Mouse (Mus musculus) heart, embryonic 13.5 days (tissue): ENCODE measurements around the gene Hist1h3e. TPM values are rescaled to one million over a fixed set of nuclear protein-coding genes. Genes with fewer than 3 reads are reported as not detected.
"Not testable (repeated sequence)": the region's sequence is repeated elsewhere in the genome, so short reads cannot be mapped to it uniquely, and the experiment has no call there.

Experiments used
- ATAC-seq: fragments of 200-750 bp; cut with Nextera tagmentation; 2 replicates; pipeline ENCODE4 v1.8.0; 2017; ENCODE audit warnings: moderate TSS enrichment; ENCODE audit not compliant: insufficient number of reproducible peaks, low FRiP score, low TSS enrichment; ENCODE audit errors: extremely low read depth
- H3K27ac ChIP-seq: fragments of 300-500 bp; sonication (generic); replicated peaks from 2 replicates; pipeline ENCODE4 v1.5.1; 2015; ENCODE audit warnings: moderate library complexity, mild to moderate bottlenecking, inconsistent platforms
- H3K27me3 ChIP-seq: fragments of 300-500 bp; sonication (generic); replicated peaks from 2 replicates; pipeline ENCODE4 v1.6.1; 2015; ENCODE audit warnings: mild to moderate bottlenecking, inconsistent platforms
- H3K36me3 ChIP-seq: fragments of 300-500 bp; sonication (generic); 2 replicates; pipeline ENCODE4 v1.6.1; 2015; ENCODE audit warnings: mild to moderate bottlenecking, inconsistent platforms
- H3K4me1 ChIP-seq: fragments of 300-500 bp; sonication (generic); 2 replicates; pipeline ENCODE4 v1.6.1; 2015; ENCODE audit warnings: inconsistent platforms
- H3K4me2 ChIP-seq: fragments of 300-500 bp; sonication (generic); 2 replicates; pipeline ENCODE4 v1.6.1; 2015; ENCODE audit warnings: inconsistent platforms, mild to moderate bottlenecking, moderate library complexity
- H3K4me3 ChIP-seq: fragments of 300-500 bp; sonication (generic); 2 replicates; pipeline ENCODE4 v1.5.1; 2015; ENCODE audit warnings: moderate library complexity, mild to moderate bottlenecking, inconsistent platforms
- H3K9ac ChIP-seq: fragments of 300-500 bp; sonication (generic); 2 replicates; pipeline ENCODE4 v1.6.1; 2015; ENCODE audit warnings: inconsistent platforms, mild to moderate bottlenecking, moderate library complexity
- H3K9me3 ChIP-seq: fragments of 300-500 bp; sonication (generic); 2 replicates; pipeline ENCODE4 v1.6.1; 2016; ENCODE audit warnings: inconsistent platforms
- WGBS: fragments of 180-500 bp; shearing (Covaris S2); methylation state at CpG from one replicate; pipeline ENCODE4 v1.1.7; 2015; ENCODE audit warnings: mixed read lengths; 5-methylcytosine and 5-hydroxymethylcytosine counted together
- polyA plus RNA-seq: library from polyadenylated mRNA; unstranded; fragments of >200 nt; fragmentation: Nextera tagmentation; extraction: Ambion mirVana; gene quantifications from 2 replicates; pipeline ENCODE4 v1.2.1, GENCODE M21; 2015

Gene Hist1h3e
- polyA plus RNA-seq, 1 experiment from 2014 or later: 1.5 TPM

DNA sequence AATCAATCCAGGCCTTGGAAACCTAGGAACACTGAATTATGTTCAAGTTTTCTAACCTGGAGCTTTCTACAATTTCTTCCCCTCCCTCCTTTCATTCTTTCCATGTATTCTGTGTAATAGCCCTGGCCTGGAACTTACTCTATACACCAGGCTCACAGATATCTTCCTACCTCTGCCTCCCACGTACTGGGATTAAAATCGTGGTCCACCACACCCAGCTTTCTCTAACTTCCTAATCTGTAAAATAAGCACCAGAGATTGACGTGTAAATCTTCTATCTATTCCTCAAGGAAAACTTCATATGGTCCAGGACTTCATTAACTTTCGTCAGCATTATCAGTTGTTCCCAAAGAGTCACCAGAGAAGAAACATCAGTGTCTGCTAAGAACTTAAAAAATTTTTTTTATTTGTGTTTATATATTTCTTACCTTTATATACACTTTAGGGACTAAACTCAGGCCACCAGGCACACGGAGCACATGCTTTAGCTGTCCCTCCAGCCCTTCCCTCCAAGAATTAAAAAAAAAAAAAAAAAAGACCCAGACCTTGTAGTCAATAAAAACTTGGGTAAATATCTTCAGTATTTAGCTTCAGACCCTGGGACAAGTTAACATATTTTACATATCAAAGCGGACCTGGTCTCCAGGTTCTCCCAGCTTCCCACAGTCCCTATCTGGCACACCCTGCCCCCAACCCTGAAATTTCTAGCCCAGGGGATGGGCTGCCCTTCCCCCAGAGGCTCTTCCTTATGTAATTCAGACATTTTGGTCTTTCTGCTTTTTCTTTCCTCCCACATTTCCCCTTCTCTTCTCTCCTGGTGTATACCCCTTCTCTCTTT is 20.3 kb upstream of the Hist1h3e start:
- H3K27me3 ChIP-seq: no peaks in the 10 kb centered on the region
- peak overlapping the region; percentile 86 for H3K27ac ChIP-seq
- H3K4me2 ChIP-seq: peak overlapping the region; percentile 94
- H3K36me3 ChIP-seq: no peaks in the 10 kb centered on the region
- no peaks in the 10 kb centered on the region for H3K9me3 ChIP-seq
- peaks cover 42% of the 10 kb centered on the region for H3K4me1 ChIP-seq
- no peak for ATAC-seq
- peak overlapping the region; percentile 62 for H3K4me3 ChIP-seq
- H3K9ac ChIP-seq: peak overlapping the region; percentile 89
- 15% methylated on average over 6 of the region's 6 CpGs for WGBS

GRCm38 (mm10) chr13:23581408-23582218 is 19.4 kb upstream of the Hist1h3e start, which contains the start of gene Hist1h4d:
Hist1h4d (plus strand) TSS chr13:23581598.
- H3K9ac ChIP-seq: peak within 1 kb of the TSS; percentile 89
- peak within 1 kb of the TSS; percentile 62 for H3K4me3 ChIP-seq
- peak within 1 kb of the TSS; percentile 94 for H3K4me2 ChIP-seq
- H3K36me3 ChIP-seq: no peaks in the 10 kb centered on the region
- WGBS: under 1% methylated on average over 43 of the region's 43 CpGs
- H3K27me3 ChIP-seq: no peaks in the 10 kb centered on the region
- peak within 1 kb of the TSS; percentile 86 for H3K27ac ChIP-seq
- H3K4me1 ChIP-seq: peaks cover 44% of the 10 kb centered on the region
- ATAC-seq: peak; percentile 75; the same call in 1 of the 2 replicates
- H3K9me3 ChIP-seq: no peaks in the 10 kb centered on the region

GRCm38 (mm10) chr13:23577835-23578234 is 15.7 kb upstream of the Hist1h3e start:
- Histone ChIP-seq H3K27me3 (no peaks in the 10 kb centered on the region), H3K9ac (no peak overlapping the region), H3K4me2 (no peak overlapping the region), H3K36me3 (no peaks in the 10 kb centered on the region), H3K4me3 (no peak overlapping the region), H3K4me1 (peaks cover 42% of the 10 kb centered on the region), H3K27ac (no peak overlapping the region), H3K9me3 (no peaks in the 10 kb centered on the region)
- WGBS: 98% methylated on average over 1 of the region's 1 CpGs
- ATAC-seq: no peak

- H3K4me1 ChIP-seq: peaks cover 42% of the 10 kb centered on the region
- H3K9ac ChIP-seq: peak overlapping the region; percentile 87
- H3K27ac ChIP-seq: peak overlapping the region; percentile 73
- no peaks in the 10 kb centered on the region for H3K36me3 ChIP-seq
- H3K9me3 ChIP-seq: no peaks in the 10 kb centered on the region
- peak overlapping the region; percentile 57 for H3K4me3 ChIP-seq
- WGBS: 60% methylated on average over 6 of the region's 6 CpGs
- no peak for ATAC-seq
- H3K27me3 ChIP-seq: no peaks in the 10 kb centered on the region
- peak overlapping the region; percentile 80 for H3K4me2 ChIP-seq
Measured at GRCm38 (mm10) chr13:23576906-23577639, 14.9 kb upstream of the Hist1h3e start.

DNA sequence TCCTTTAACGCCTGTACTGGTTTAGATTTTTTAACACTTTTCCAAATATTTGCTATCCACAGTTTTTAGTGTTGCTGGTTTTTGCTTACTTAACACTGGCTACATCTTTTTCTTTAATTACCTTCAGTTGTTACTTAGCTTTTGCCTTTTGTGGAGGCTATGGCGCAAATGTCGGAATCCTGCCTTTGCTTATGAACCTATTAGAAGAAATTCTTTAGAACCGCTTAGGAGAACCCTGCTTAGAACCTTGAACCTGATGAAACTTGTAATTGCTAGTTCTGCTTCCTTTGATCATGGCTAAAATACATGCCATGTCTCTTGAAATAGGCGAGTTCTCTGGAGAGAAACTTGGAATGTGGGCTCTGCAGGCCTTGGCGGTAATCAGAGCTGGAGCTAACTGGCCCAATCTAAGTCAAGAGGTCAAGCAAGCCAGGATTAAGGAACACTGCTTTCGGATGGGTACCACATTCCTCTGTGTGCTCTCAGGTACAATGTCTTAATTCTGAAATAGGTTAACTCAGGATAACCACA is 14.2 kb upstream of the Hist1h3e start:
- Histone ChIP-seq H3K4me1 (peaks cover 41% of the 10 kb centered on the region), H3K27ac (peak overlapping the region; percentile 73), H3K36me3 (no peaks in the 10 kb centered on the region), H3K4me3 (peak overlapping the region; percentile 57), H3K27me3 (no peaks in the 10 kb centered on the region), H3K9me3 (no peaks in the 10 kb centered on the region), H3K4me2 (peak overlapping the region; percentile 80), H3K9ac (peak overlapping the region; percentile 87)
- no peak for ATAC-seq
- WGBS: 22% methylated on average over 7 of the region's 7 CpGs

GRCm38 (mm10) chr13:23575864-23576313 is 13.7 kb upstream of the Hist1h3e start:
- not testable (repeated sequence) for ATAC-seq
- 1% methylated on average over 11 of the region's 40 CpGs for WGBS

DNA sequence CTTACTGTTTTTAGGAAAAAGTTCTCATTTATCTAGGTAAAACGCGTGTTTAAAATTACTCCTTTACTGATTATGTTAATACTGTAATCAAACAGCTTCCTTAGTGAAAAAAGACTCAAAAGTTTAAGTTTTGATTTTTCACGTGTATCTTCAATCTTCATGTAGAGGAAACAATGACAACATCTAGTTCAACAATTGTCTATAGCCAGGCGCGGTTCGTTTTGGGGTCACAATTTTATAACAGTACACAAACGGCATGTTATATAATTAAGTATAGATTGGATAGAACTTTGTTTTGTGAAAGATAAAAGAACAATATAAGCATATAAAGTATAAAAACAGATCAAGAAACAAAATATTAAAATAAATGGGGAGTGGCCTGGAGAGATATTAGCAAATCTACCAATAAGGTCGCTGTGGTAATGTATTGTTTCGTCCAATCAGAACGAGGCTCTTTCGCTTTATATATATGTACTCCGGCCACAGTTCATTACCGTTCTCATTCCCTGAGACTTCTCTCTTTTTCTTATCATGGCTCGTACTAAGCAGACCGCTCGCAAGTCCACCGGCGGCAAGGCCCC is 13.2 kb upstream of the Hist1h3e start, which contains the start of gene Hist1h3d:
Hist1h3d (plus strand) TSS at position 493 of the 581 bp plus-strand sequence.
- H3K4me2 ChIP-seq: peak within 1 kb of the TSS; percentile 80
- H3K9ac ChIP-seq: peak within 1 kb of the TSS; percentile 87
- H3K27me3 ChIP-seq: no peaks in the 10 kb centered on the region
- peaks cover 36% of the 10 kb centered on the region for H3K4me1 ChIP-seq
- H3K27ac ChIP-seq: peak within 1 kb of the TSS; percentile 84
- H3K9me3 ChIP-seq: no peaks in the 10 kb centered on the region
- H3K4me3 ChIP-seq: peak within 1 kb of the TSS; percentile 57
- no peaks in the 10 kb centered on the region for H3K36me3 ChIP-seq
- WGBS: 3% methylated on average over 18 of the region's 18 CpGs
- ATAC-seq: no peak

More at GRCm38 (mm10) chr13:23575864-23576313, 13.7 kb upstream of the Hist1h3e start:
- H3K9ac ChIP-seq: peak overlapping the region; percentile 87
- peak overlapping the region; percentile 73 for H3K27ac ChIP-seq
- peaks cover 39% of the 10 kb centered on the region for H3K4me1 ChIP-seq
- not testable (repeated sequence) for H3K9me3 ChIP-seq, H3K36me3 ChIP-seq, H3K27me3 ChIP-seq
- peak overlapping the region; percentile 57 for H3K4me3 ChIP-seq
- peak overlapping the region; percentile 80 for H3K4me2 ChIP-seq

DNA sequence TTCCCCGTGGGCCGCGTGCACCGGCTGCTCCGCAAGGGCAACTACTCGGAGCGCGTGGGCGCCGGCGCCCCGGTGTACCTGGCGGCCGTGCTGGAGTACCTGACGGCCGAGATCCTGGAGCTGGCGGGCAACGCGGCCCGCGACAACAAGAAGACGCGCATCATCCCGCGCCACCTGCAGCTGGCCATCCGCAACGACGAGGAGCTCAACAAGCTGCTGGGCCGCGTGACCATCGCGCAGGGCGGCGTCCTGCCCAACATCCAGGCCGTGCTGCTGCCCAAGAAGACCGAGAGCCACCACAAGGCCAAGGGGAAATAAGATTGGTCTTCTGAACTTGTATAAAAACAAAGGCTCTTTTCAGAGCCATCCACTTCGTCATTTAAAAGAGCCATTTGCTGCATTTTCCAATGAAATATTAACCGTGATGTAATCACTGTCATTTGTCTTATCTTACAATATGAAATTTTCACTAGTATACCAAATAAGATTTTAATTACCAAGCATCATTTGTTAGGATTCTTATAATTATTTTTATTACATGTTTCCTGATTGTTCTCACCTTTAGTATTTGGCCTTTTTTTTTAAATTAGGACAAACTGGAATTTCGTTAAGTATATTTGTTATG is 12.5 kb upstream of the Hist1h3e start:
- peak overlapping the region; percentile 96 for H3K27ac ChIP-seq
- H3K4me2 ChIP-seq: peak overlapping the region; percentile 80
- not testable (repeated sequence) for H3K27me3 ChIP-seq, H3K9me3 ChIP-seq, ATAC-seq, H3K36me3 ChIP-seq
- peak overlapping the region; percentile 57 for H3K4me3 ChIP-seq
- 3% methylated on average over 10 of the region's 39 CpGs for WGBS
- H3K4me1 ChIP-seq: peaks cover 42% of the 10 kb centered on the region
- peak overlapping the region; percentile 79 for H3K9ac ChIP-seq

GRCm38 (mm10) chr13:23573898-23574524 is 11.8 kb upstream of the Hist1h3e start, which contains the start of the genes Hist1h2bf and Hist1h2ad:
Hist1h2bf (minus strand) TSS chr13:23574196.
Hist1h2ad (plus strand) TSS chr13:23574381.
- Histone ChIP-seq H3K9ac (peak within 1 kb of the TSS; percentile 89), H3K4me3 (peak within 1 kb of the TSS; percentile 57), H3K4me1 (peaks cover 45% of the 10 kb centered on the region), H3K4me2 (peak within 1 kb of the TSS; percentile 80), H3K27ac (peak within 1 kb of the TSS; percentile 96)
- H3K27me3 ChIP-seq, H3K36me3 ChIP-seq, H3K9me3 ChIP-seq: not testable (repeated sequence)
- ATAC-seq: peak; percentile 78
- 2% methylated on average over 39 of the region's 42 CpGs for WGBS
